Mouse (Mus musculus) adrenal gland (tissue): Measurements from ENCODE around the gene Tcf12.

Source experiments
- intact Hi-C: fragments of 180-260 bp; cut with DNase I; formaldehyde crosslinking; loops from one replicate; pipeline ENCODE4 v1.15.1; 2025
- microRNA-seq, 2 experiments: library from miRNA; unstranded; fragments of <30 nt; microRNA quantifications; one replicate each; pipeline ENCODE4; 2019

Gene Tcf12

DNA sequence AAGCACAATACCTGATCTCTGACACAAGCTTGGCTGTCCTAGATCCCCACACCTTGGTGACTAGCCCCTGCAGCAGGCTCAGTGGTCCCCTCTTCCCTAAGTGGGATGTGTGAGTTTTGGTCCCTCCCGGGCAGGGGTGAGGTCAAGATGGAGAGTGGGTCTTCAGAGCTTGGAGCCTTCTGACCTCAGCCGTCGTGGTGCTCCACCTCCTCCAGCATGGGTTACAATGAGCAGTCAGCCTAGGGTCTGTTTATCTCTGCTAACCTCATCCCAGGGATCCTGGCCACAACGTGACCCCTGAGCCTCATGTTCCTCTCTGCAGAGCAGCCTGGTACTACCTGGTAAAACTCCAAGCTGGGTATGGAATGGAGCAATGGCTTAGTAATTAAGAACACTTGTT lies 303.9 kb downstream of the Tcf12 start:
- intact Hi-C loops: loop anchor here (5.0 kb wide), 1 partner anchor 384 kb away; no protein-coding TSS in a partner anchor

DNA sequence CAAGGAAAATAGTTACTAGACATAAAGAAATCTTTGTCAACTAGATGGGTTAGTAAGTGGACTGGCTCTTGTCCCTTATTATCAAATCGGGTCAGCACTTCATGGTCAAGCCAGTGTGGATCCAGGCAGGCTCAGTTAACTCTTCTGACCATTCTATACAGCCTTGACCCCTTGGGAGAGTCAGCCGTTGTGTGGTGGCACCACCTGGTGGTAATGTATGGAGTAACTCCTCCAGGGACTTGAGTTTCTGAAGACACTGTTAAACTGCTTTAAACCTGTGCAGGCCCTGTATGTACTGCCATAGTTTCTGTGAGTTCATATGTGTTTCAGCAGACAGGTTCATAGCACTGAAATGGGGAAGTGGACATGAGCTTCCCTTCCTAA lies 305.3 kb downstream of the Tcf12 start:
- intact Hi-C loops: loop anchor here (1.0 to 5.0 kb wide), 2 partner anchors 160 to 386 kb away; no protein-coding TSS in a partner anchor

DNA sequence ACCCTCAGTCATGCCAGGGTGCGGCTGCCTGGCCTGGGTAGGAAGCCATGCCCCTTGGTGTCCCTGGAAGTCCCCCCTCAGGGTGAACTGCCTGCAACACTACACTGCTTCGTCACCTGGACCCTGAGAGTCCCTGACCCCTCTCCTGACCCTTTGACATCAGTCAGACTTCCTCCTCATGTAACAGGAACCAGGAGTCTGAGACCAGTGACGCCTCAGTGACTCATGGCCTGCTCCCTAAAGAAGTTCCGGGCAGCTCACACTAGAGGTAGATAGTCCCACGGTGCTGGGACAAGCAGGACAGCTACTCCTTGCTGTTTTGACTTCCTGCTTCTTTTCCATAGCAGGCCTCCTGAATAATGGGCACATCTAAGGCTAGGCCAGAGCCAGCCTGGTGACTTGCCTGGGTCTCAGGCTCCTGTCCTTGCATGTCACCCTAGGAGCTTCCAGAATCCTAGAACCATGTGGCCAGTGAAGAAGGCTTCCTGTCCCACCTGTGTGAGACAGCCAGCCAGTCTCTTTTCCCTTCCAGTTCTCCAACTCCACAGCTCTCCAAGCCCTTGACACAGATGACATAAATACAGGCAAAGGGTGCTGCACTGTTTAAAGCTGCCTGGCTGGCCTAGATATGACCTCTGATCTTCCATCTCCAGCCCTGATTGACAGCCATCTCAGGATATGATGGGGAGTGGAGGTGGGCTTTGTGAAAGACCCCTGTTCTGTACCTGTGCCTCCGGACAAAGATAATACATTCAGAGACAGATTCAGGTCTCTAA lies 305.8 kb downstream of the Tcf12 start:
- intact Hi-C loops: loop anchor here (1.0 to 5.0 kb wide), 2 partner anchors 160 to 386 kb away; no protein-coding TSS in a partner anchor

DNA sequence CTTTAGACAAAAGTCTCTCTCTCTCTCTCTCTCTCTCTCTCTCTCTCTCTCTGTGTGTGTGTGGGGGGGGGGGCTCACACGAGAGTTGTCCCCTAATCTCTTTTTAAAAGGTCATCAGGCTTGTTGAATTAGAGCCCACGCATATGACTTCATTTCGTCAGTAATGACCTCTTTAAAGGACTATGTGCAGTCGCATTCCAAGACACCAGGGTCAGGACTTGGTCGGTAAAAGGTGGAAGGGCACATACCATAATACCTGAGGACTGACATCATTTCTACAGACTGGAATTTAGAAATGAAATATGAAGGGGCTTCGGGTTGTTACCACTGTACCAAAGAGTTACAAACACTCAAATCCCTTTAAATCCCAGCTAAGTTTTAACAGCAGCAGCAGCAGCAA lies 307.6 kb downstream of the Tcf12 start:
- intact Hi-C loops: no loop called here

DNA sequence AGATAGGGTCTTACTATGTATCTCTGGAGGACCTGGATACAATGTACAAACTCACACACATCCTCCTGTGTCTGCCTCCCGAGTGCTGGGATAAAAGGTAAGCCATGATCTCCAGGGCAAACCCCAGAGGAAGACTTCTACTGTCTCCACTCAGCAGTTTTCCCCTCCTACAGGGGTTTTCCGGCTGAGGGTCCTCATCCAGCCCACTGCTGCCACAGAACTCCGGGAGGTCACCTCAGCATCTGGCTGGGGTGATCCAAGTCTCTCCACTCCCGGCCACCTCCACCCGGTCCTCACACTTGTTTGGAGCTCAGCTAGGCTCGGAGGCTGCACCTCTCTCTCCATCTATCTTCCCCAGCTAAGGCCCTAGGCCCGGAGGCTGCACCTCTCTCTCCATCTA lies 308.4 kb downstream of the Tcf12 start:
- intact Hi-C loops: no loop called here

DNA sequence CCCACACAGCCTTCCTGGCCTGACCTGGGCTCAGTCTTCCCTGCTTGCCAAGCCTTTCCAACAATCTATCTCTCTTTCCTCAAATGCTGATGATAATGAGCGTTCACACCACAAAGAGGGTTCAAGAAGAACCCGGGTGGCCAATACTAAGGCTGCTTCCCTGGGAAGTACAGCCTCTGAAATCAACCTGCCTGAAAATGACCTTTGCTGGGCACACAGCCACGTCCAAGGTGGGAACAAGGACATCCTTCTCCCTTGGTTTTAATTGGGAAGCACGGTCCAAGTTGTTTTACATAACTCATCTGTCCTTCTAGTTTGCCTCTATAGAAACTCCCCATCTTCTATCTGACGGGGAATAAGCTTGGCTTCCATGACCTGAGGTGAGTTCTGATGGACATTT lies 312.1 kb downstream of the Tcf12 start:
- intact Hi-C loops: no loop called here

DNA sequence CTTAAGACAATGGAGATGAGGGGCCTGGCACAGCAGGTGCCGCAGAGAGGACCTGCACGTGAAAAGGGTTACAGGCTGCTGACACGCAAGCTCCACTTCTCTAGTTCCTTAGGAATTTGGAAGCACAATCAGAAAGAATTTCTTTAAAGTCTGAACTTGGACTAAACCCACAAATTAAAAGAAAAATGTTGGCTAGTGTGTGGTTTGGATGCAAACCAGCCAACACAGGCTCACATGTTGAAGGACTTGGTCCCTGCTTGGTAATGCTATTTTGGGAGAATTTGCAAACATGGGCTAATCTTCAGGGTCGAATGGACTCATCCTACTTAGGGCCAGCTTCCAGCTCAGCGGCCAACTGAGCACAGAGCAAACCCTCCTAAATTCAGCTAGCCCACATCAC lies 313.5 kb downstream of the Tcf12 start:
- intact Hi-C loops: no loop called here

Small RNA genes within 50 kb of the gene (microRNA-seq; reads per million reads assigned to microRNA genes)
- 0 reads per million in 2 experiments for gene Gm27450
